Mouse (Mus musculus): ENCODE data around the gene Gm28539.
"Not testable (repeated sequence)": the region's sequence is repeated elsewhere in the genome, so short reads cannot be mapped to it uniquely, and the experiment has no call there.

The Gm28539 gene

DNA sequence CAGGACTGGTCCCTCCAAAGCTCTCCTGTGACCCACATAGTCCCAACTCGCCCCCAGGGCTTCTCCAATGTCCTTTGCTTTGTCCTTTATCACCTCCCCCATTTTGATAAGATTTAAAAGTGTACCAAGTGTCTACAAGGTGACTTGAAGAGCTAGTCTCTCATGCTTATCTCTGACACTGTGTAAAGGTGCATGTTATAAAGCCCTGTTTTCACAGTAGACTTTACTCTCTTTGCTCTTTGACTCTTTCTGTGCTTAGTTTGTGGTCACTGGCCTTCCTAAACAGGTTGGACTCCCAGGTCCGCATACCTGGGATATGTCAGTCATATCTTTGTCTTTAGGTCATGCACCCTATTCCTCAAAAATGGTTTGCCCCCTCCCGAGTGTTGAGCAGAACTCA, 118.7 kb downstream of the Gm28539 start:
- DNase-seq (ENCODE audit: extremely low spot score), result no peak

DNA sequence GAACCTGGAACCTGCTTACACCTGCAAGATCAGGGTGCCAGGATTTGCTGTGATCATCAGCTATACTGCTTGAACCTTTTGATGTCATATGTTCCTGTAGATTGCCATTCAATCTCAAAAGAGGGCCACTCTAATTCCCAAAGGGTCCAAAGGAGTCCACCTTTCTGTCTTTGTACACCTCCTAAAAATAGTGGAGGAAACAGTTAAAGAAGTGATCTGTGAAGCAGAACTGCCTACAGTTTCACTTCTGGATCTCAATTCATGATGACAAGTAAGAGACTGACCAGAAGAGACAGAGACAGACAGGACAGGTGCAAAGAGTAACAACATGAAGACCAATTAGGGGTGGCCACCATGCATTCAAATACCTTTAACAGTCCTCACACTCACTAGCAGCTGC, 127.1 kb downstream of the Gm28539 start:
- DNase-seq (ENCODE audit: extremely low spot score), result no peak

DNA sequence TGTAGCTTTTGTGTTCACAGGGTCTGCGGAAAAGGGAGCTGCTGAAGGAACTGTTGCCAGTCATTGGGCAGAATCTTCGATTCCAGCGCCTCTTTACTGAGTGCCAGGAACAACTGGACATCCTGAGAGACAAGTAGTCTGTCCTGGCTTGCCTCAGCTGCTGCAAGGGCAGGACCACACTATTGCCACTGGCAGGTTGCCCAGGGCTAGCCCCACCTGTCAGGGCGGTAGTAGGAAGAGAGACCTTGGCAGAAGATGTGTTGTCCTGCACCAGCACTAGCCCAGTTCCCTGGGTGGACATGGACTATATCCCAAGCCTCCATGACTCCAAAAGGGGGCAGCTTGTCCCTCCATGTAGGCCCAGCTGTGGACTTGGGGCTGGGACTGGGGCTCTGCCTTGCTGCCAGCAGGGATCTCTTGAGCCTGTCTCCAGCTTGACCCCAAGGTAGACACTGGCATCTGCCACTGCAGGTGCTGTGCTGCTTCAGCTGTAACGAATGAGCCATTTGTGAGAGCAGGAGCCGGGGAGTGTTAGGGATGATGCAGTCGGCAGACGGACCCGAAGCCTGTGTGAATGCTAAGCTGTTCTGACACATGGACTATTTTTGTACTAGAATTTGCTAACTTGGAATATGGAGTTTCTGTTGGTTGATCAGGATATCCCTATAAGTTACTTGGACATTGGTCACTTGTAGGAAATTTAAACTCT, 133.2 kb downstream of the Gm28539 start:
- DNase-seq (ENCODE audit: extremely low spot score), result no peak

DNA sequence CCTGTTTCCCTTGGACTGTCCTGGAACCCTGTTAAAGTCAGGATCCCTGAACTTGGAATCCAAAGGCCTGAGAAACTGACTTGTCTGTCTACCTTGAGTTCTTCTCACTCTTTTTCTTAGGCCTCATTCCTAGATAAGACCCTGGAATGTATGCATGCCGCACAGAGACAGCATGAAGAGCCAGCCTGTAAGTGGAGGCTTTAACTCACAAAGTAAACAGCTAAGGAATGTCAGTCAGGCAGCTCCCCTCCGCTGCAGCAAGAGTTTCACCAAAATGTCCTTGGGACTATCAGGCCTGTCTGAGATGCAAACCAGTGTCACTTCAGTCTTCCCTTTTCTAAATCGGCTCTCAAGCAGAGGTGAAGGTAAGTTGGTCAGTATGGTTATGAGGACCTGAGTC, 134.5 kb downstream of the Gm28539 start:
- DNase-seq (ENCODE audit: extremely low spot score), result no peak

DNA sequence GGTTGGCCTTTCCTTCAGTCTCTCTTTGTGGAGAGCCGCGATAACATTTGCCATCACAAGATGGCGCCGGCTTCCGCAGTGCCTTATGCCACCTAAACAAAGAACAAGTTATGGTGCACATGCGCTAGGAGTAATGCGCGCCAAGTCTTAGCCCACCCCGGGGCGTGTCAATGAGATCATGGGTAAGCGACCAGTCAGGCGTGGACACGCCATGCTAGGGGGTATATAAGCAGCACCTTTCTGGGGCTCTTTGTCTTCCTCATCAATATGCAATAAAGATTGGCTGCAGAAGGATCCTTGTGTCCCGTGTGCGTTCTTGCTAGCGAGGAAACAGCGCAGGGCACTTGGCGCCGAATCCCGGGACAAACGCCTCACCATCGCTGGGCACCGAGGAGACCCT, 139.3 kb downstream of the Gm28539 start:
- not testable (repeated sequence) for DNase-seq (ENCODE audit: extremely low spot score)

DNA sequence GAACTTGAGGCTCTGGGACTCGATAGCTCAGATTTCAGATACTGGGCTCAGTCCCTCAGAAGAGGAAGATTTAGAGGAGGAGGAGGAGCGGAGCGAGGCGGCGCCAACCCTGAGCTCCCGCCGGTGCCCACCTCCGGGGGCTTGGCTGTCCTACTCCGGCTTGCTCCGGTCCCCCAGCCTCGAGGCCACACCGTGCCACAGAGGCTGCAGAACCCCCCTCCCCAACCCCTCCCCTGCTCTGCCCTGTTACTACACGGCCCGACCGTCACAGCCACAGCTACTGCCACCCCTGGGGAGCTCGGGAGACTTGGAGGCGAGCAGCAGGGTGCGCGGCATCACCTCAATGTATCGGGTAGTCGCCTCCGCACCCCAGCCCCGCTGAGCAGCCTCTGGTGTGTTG, 139.9 kb downstream of the Gm28539 start:
- no peak for DNase-seq (ENCODE audit: extremely low spot score)

DNA sequence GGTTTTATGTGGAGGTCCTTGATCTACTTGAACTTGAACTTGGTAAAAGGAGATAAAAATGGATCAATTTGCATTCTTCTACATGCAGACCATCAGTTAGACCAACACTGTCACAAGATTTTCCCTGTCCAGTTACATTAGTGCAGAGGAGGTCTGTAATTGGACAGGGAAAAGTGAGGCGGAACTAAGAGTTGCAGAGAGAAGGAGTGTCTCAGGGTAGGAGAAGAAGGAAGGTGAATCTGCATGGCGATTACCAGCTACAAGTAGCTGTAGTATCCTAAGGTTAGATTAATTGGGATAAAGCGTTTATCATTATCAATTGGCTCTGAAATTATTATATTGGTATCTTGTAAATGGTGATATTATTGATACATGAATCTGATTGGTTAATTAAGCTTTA, 150.0 kb downstream of the Gm28539 start:
- no peak for DNase-seq (ENCODE audit: extremely low spot score)

DNA sequence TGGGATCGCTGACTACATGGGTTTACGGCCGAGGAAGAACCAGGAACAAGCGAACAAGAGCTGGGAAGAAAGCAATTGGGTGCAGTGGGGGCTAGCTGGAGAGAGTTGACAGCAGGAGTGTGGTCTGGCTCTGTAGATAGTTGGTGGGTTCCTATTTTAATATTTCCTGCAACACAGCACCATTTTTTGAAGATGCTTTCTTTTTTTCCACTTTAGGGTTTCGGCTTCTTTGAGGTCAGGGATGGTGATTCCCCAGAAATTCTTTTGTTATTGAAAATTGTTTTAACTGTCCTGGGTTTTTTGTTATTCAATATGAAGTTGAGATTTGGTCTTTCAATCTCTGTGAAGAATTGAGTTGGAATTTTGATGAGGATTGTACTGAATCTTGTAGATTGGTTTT, 150.5 kb downstream of the Gm28539 start:
- no peak for DNase-seq (ENCODE audit: extremely low spot score)

DNA sequence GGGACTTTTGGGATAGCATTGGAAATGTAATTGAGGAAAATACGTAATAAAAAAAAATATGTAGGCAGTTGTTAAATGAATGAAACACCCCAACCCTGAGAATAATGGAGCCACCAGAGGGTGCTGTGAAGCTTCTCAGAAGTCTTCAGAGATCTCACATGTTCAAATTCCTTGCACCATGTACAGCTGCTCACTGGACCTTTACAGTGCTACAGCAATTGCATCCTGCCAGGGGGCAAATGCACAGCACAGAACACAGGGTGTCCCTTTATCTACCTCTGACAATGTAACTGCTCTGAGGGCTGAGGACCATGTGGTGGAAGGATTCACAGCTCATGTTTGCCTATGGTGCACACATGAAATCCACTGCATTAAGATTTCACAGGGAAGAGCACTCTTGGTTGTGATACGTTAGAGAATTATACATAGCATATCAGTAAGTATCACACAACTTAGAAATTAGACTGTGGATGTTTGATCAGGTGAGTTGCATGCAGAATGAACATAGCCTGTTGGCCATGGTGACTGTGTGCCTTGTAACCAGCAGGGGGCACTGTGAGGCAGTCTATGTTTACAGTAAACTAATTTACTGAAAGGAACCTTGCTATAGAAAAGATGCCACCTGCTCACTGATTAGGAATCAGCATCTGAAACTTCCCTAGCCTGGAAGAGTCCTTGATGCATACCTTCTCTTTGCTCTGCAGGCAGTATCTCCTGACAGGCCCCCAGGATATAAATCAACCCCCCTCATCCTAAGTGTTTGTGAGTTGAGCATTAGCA, 166.4 kb downstream of the Gm28539 start:
- DNase-seq (ENCODE audit: extremely low spot score), result peak; percentile 19

DNA sequence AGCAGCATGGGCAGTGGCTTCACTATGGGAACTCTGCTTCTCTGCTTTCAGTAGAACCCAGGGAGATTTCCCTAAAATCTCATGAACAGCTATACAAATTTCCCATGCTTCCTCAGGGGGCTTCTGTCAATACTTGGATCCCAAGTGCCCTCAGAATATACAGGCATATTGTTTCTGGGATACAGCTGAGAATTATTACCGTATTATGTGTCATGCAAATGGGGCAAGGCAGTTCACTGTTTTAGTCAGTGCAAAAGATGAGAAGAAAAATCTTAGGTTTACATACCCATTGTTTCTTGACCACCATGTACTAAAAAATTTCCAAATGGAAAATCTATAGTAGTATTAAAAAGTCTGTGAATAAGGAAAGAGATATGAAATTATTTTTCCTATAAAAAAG, 167.4 kb downstream of the Gm28539 start:
- no peak for DNase-seq (ENCODE audit: extremely low spot score)

DNA sequence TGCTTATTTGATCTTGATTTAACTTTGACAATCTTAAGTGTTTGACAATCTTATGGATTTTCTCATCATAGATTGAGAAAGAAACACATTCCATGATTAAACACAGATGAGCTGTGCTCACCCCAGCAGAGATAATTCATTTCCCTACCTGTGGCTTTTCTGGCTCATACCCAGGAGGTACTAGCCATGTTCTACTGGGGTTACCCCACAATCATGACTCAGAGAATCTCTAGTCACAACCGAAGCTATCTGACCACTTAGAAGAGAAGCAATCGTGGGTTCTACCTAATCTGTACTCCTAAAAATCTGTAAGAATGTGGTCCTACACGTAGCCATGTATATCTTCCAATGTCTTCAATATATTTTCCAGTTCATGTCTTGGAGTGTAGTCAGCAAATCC, 168.9 kb downstream of the Gm28539 start:
- DNase-seq (ENCODE audit: extremely low spot score), result no peak

All from embryo, embryonic 9.5 days (tissue).